Mouse (Mus musculus): ENCODE results near the gene Ccdc8.

Gene Ccdc8

GRCm38 (mm10) chr7:16968414-16968813, 24.1 kb upstream of the Ccdc8 start:
- in situ Hi-C loops (cut with MboI; ENCODE audit: low pct_unique_long_range_greater_than_20kb in 1 of 2, low sequenced_read_pairs in 2 of 2, unreplicated experiment in 1 of 2), result no loop called here

GRCm38 (mm10) chr7:16971160-16971559, 21.3 kb upstream of the Ccdc8 start:
- in situ Hi-C loops (cut with MboI; ENCODE audit: low pct_unique_long_range_greater_than_20kb in 1 of 2, low sequenced_read_pairs in 2 of 2, unreplicated experiment in 1 of 2), result no loop called here

GRCm38 (mm10) chr7:16974018-16974417, 18.5 kb upstream of the Ccdc8 start:
- in situ Hi-C loops (cut with MboI; ENCODE audit: low pct_unique_long_range_greater_than_20kb in 1 of 2, low sequenced_read_pairs in 2 of 2, unreplicated experiment in 1 of 2), result no loop called here

GRCm38 (mm10) chr7:16976298-16976697, 16.2 kb upstream of the Ccdc8 start:
- in situ Hi-C loops (cut with MboI; ENCODE audit: low pct_unique_long_range_greater_than_20kb in 1 of 2, low sequenced_read_pairs in 2 of 2, unreplicated experiment in 1 of 2), result no loop called here

GRCm38 (mm10) chr7:16978173-16978572, 14.3 kb upstream of the Ccdc8 start:
- in situ Hi-C loops (cut with MboI; ENCODE audit: low pct_unique_long_range_greater_than_20kb in 1 of 2, low sequenced_read_pairs in 2 of 2, unreplicated experiment in 1 of 2), result no loop called here

- in situ Hi-C loops (cut with MboI; ENCODE audit: low pct_unique_long_range_greater_than_20kb in 1 of 2, low sequenced_read_pairs in 2 of 2, unreplicated experiment in 1 of 2), result no loop called here
Measured at GRCm38 (mm10) chr7:16978593-16978992, 13.9 kb upstream of the Ccdc8 start.

- in situ Hi-C loops (cut with MboI; ENCODE audit: low pct_unique_long_range_greater_than_20kb in 1 of 2, low sequenced_read_pairs in 2 of 2, unreplicated experiment in 1 of 2), result no loop called here
Measured at GRCm38 (mm10) chr7:16980348-16980747, 12.2 kb upstream of the Ccdc8 start.

- in situ Hi-C loops (cut with MboI; ENCODE audit: low pct_unique_long_range_greater_than_20kb in 1 of 2, low sequenced_read_pairs in 2 of 2, unreplicated experiment in 1 of 2), result no loop called here
Measured at GRCm38 (mm10) chr7:16982859-16983568, 9.5 kb upstream of the Ccdc8 start, which contains the start of gene Gm42372. Gm42372 (plus strand) TSS chr7:16983086.

- in situ Hi-C loops (cut with MboI; ENCODE audit: low pct_unique_long_range_greater_than_20kb in 1 of 2, low sequenced_read_pairs in 2 of 2, unreplicated experiment in 1 of 2), result no loop called here
Measured at GRCm38 (mm10) chr7:16987541-16988149, 4.9 kb upstream of the Ccdc8 start.

- in situ Hi-C loops (cut with MboI; ENCODE audit: low pct_unique_long_range_greater_than_20kb in 1 of 2, low sequenced_read_pairs in 2 of 2, unreplicated experiment in 1 of 2), result no loop called here
Measured at GRCm38 (mm10) chr7:16988405-16988804, 4.1 kb upstream of the Ccdc8 start.

- in situ Hi-C loops (cut with MboI; ENCODE audit: low pct_unique_long_range_greater_than_20kb in 1 of 2, low sequenced_read_pairs in 2 of 2, unreplicated experiment in 1 of 2), result no loop called here
Measured at GRCm38 (mm10) chr7:16990006-16990744, 2.3 kb upstream of the Ccdc8 start.

GRCm38 (mm10) chr7:16991681-16992450, 642 bp upstream of the Ccdc8 start:
- in situ Hi-C loops (cut with MboI; ENCODE audit: low pct_unique_long_range_greater_than_20kb in 1 of 2, low sequenced_read_pairs in 2 of 2, unreplicated experiment in 1 of 2), result no loop called here

- in situ Hi-C loops (cut with MboI; ENCODE audit: low pct_unique_long_range_greater_than_20kb in 1 of 2, low sequenced_read_pairs in 2 of 2, unreplicated experiment in 1 of 2), result no loop called here
Measured at GRCm38 (mm10) chr7:16993651-16994399, 1.3 kb downstream of the Ccdc8 start.

- in situ Hi-C loops (cut with MboI; ENCODE audit: low pct_unique_long_range_greater_than_20kb in 1 of 2, low sequenced_read_pairs in 2 of 2, unreplicated experiment in 1 of 2), result no loop called here
Measured at GRCm38 (mm10) chr7:16994400-16994799, 1.9 kb downstream of the Ccdc8 start.

GRCm38 (mm10) chr7:16995345-16995744, 2.8 kb downstream of the Ccdc8 start:
- in situ Hi-C loops (cut with MboI; ENCODE audit: low pct_unique_long_range_greater_than_20kb in 1 of 2, low sequenced_read_pairs in 2 of 2, unreplicated experiment in 1 of 2), result loop anchor here (5.0 kb wide), 1 partner anchor 43 kb away; no protein-coding TSS in a partner anchor

GRCm38 (mm10) chr7:16999233-16999632, 6.7 kb downstream of the Ccdc8 start:
- in situ Hi-C loops (cut with MboI; ENCODE audit: low pct_unique_long_range_greater_than_20kb in 1 of 2, low sequenced_read_pairs in 2 of 2, unreplicated experiment in 1 of 2), result loop anchor here (5.0 kb wide), 1 partner anchor 47 kb away; no protein-coding TSS in a partner anchor

- in situ Hi-C loops (cut with MboI; ENCODE audit: low pct_unique_long_range_greater_than_20kb in 1 of 2, low sequenced_read_pairs in 2 of 2, unreplicated experiment in 1 of 2), result loop anchor here (5.0 kb wide), 1 partner anchor 47 kb away; no protein-coding TSS in a partner anchor
Measured at GRCm38 (mm10) chr7:16999650-17000049, 7.1 kb downstream of the Ccdc8 start.
